Mouse (Mus musculus): Measurements from ENCODE around the gene Scg3.
"Not testable (repeated sequence)": the region's sequence is repeated elsewhere in the genome, so short reads cannot be mapped to it uniquely, and the experiment has no call there.

The Scg3 gene

GRCm38 (mm10) chr9:75683426-75684191 lies at the start of gene Scg3:
TSS of gene Scg3 (minus strand) at chr9:75684056.
- peak; percentile 80 for DNase-seq

- peak; percentile 55 for DNase-seq
Measured at GRCm38 (mm10) chr9:75719952-75720687, 36.3 kb upstream of the Scg3 start.

DNA sequence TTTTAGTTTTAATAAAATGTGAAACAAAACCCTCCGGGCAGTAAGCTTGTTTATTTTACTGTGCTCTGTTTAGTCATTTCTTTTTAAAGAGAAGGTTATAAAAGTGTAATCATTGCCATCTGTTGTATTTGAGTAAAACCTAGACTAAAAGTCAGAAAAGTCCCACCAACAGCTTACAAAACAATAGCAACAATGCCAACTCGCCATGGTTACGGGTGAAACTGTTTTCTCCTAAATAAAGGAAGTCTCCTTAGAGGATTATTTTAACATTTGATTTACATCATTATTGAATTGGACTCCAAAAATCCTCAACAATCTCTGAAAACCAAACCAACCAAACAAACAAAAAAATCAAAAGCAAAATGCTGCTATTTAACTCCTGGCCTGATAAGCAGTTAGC lies 35.6 kb upstream of the Scg3 start:
- no peak for DNase-seq

- no peak for DNase-seq
Measured at GRCm38 (mm10) chr9:75684772-75685171, 916 bp upstream of the Scg3 start.

GRCm38 (mm10) chr9:75684292-75684691 lies 436 bp upstream of the Scg3 start:
- no peak for DNase-seq

GRCm38 (mm10) chr9:75680606-75681005 lies 3.2 kb downstream of the Scg3 start:
- no peak for DNase-seq

DNA sequence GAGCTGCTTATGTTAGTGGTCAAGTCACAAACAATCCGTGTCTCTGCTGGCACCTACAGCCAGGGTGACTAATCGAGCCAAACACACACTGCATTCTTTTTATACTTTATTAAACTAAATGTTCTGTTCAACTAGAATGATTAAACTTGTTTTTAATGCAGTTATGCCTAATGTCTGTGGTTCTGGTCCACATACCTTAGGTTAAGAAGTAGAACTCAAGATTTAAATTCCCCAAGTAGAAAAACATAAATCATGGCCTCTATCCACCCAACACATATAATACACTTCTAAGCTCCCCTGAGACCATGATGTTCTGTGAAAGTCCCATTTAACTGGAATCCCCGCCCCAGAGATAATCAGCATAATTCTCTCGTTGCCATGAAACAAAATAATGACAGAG lies 4.2 kb downstream of the Scg3 start:
- DNase-seq: no peak

GRCm38 (mm10) chr9:75678341-75678740 lies 5.5 kb downstream of the Scg3 start:
- no peak for DNase-seq

DNA sequence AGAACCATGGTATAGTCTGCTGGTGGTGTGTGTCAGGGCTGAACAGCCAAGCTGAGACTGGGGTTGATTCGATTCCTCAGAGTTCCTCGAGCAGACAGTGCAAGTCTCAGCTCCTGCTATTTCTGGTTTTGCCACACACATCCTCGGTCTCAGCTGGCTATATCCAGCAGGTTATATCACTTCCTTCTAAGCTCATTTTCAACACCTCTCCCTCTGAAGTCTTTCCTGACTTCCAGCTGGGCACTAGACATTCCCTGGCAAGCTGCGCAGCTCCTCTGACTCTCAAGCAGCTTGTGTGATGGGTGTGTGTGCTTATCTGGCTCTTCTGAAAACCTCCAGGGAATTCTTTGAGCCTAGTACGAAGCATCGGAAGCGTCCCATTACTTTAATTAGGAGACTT lies 7.6 kb downstream of the Scg3 start:
- DNase-seq: no peak

GRCm38 (mm10) chr9:75672769-75673168 lies 11.1 kb downstream of the Scg3 start:
- DNase-seq: no peak

DNA sequence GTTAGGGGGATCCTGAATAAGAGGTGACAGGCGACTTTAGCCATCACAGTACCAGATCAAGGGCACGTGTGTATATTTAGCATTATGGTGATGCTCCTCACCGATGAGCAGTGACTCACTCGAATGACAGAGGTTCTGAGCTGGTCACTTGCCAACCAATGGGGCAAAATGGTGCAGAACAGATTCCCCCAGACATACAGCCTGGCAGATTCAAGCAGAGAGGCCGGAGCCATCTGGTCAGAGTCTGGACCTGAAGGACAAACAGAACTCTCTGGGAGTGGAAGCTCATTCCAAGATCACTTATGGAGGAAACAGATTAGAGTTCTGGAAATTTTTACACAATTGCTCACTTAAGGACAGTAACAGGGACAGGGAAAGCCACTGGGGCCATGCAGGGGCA lies 17.2 kb downstream of the Scg3 start:
- no peak for DNase-seq

DNA sequence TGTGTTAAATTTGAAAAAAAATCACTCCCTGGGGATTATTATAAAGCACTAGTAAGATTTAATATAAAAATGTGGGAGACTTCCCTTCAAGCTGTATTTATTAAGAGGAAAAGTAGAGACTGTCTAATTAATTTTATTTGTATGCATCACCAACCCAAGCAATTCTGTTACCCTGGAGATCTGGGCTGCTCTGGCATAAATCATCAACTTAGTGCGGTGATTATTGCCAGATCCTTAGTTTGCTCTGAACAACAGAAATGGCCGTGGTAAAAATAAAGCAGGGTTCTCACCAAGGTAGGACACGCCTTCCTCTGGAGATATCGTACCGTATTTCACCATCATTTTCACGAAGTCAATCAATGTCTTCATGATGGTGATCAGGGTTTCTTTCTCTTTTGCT lies 18.5 kb downstream of the Scg3 start:
- no peak for DNase-seq

DNA sequence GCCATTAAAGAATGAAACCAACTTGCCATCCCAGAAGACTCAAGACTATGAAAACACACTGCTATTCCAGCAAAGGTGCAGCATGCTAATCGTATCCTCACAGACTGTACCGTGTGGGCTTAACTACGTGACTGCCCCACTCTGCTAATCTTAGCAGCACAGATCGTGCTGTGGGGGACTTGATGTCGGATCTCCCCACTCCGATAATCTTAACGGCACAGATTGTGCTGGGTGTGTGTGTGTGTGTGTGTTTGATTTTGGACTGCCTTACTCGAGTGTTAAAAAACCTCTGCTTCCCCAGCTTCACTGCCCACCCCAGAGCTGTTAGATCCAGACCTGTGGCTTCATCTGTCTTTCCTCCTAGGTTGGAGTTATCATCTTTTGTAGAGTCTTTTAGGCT lies 22.9 kb downstream of the Scg3 start:
- DNase-seq: no peak

GRCm38 (mm10) chr9:75656456-75656855 lies 27.4 kb downstream of the Scg3 start:
- not testable (repeated sequence) for DNase-seq

DNA sequence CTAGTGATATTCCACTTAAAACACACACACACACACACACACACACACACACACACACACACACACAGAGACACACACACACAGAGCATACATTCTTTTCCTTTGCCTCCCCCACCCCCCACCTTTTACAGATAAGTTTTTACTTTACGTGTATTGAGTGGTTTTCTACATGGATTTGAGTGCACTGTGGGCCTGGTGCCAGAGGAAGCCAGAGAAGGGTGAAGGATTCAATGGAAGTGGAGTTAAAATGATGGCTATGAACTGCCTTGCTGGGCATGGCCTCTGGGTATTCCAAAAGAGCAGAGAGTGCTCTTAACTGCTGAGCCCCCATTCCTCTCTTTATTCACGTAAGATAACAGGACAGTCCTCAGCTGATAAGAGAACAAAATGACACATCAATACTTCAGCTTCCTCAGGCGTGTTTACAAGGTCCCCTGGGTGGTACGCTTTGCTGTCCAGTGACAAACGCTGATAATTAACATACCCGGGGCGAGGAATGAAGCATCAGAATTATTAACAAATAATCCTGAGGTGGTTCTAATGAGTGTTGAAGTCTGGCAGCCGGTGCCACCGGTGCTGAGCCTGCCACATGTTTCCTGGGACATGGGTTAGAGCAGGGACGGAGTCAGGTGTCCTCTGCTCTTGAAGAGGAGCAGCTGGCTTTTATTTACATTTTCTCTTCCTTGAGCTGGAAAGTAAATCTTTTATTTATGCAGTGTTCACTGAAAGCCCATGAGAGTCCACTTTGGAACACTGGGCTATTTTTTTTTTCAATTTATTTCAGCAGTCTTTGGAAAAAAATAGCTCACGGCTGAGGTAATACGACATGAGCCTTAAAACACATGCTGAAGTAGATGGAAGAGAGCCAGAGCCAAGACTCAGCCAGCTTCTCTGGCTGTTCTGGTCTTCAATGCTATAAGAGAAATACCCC lies 29.6 kb downstream of the Scg3 start:
- no peak for DNase-seq

GRCm38 (mm10) chr9:75645405-75645804 lies 38.5 kb downstream of the Scg3 start:
- DNase-seq: no peak

- no peak for DNase-seq
Measured at GRCm38 (mm10) chr9:75634226-75634625, 49.6 kb downstream of the Scg3 start.

- DNase-seq: no peak
Measured at GRCm38 (mm10) chr9:75633603-75634002, 50.3 kb downstream of the Scg3 start.

DNA sequence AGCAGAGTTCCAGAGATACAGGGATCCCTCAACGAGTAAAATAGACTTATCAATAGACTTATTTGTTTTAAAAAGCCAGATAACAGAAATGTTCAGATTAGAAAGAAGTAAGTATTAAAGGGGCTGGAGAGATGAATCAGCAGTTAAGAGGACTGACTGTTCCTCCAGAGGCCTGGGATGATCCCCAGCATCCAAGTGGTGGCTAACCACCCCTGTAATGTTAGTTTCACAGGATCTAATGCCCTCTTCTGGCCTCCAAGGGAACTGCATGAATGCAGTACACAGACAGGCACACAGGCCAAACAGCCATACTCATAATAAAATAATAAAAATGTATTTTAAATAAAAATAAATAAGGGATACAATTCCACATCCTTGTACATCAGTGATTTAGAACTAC lies 51.0 kb downstream of the Scg3 start:
- no peak for DNase-seq

- DNase-seq: no peak
Measured at GRCm38 (mm10) chr9:75632111-75632510, 51.7 kb downstream of the Scg3 start.

DNA sequence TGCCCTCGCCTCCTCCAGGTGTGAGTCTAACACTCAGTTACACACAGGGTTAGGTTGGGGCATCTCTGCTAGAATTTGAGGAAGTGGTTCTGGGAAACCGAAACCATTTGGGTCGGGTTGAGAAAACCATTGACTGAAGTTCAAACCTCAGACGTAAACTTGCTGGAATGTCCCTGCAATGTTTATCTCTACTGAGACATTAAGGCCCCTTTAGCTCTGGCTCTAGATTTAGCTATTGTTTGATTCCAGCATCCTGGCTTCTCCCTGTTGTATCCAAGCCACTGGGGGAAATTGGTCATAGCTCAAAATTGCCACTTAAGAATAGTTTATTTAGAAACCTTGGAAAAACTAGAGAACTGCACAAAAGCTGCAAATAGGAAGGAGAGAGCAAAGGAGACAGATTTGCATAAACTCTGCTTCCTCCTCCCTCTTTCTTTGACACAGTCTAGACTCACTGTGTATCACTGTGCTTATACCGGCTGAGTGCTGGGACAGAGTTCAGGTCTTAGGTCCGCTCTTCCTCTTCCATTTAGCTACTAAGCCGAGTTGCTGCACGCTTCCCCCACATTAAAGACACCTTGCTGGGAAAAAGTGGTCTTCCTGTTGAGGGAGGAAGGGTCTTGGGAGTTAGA lies 52.9 kb downstream of the Scg3 start:
- no peak for DNase-seq

GRCm38 (mm10) chr9:75626308-75626604 lies 57.6 kb downstream of the Scg3 start:
- DNase-seq: no peak
